Mouse (Mus musculus) embryonic fibroblast, embryonic 13.5 days (primary cell): ENCODE data around the gene B4galt1.

Experiments
- CTCF ChIP-seq: IDR thresholded peaks from 2 replicates; pipeline ENCODE4 v1.5.1; 2011; ENCODE audit warnings: mild to moderate bottlenecking, control low read depth, low read length, moderate library complexity, borderline replicate concordance; ENCODE audit not compliant: insufficient read depth
- POLR2A ChIP-seq: IDR thresholded peaks from 2 replicates; pipeline ENCODE4 v1.6.1; 2011; ENCODE audit warnings: low read depth, mild to moderate bottlenecking, control low read depth, low read length, moderate library complexity

- TF ChIP-seq CTCF: no peak
- TF ChIP-seq POLR2A: no peak
Measured at GRCm38 (mm10) chr4:40802787-40803186, 51.0 kb downstream of the B4galt1 start.
